In genomic region chr14:55357258-55357657, GRCm38 (mm10) we compare ENCODE assay signal across 22 mouse cellular contexts.
"Had no signal": no experiment of that assay in that cellular context is flagged by ENCODE, and none has a peak within 500 bp of the region (broad histone marks: within the 10 kb centered on the region; RNA-seq: fewer than 3 reads in every experiment).

No protein-coding gene starts in this region.

- H3K9me3 ChIP-seq: limb, embryonic 12.5 days; limb, embryonic 15.5 days; lung, embryonic 15.5 days; neural tube, embryonic 12.5 days; neural tube, embryonic 15.5 days had no signal

- H3K27me3 ChIP-seq: limb, embryonic 12.5 days; limb, embryonic 15.5 days; lung, embryonic 15.5 days; neural tube, embryonic 12.5 days; neural tube, embryonic 15.5 days had no signal

- H3K36me3 ChIP-seq: limb, embryonic 12.5 days; limb, embryonic 15.5 days; lung, embryonic 15.5 days; neural tube, embryonic 12.5 days; neural tube, embryonic 15.5 days had no signal

- H3K4me2 ChIP-seq: limb, embryonic 12.5 days; limb, embryonic 15.5 days; liver, embryonic 11.5 days; lung, embryonic 15.5 days; midbrain, embryonic 11.5 days; neural tube, embryonic 12.5 days; neural tube, embryonic 15.5 days had no signal

- ATAC-seq: intestine, postnatal 0 days; liver, postnatal 0 days had no signal

- H3K27ac ChIP-seq: limb, embryonic 12.5 days; limb, embryonic 15.5 days; liver, embryonic 14.5 days; lung, embryonic 15.5 days; neural tube, embryonic 12.5 days; neural tube, embryonic 15.5 days; stomach, postnatal 0 days had no signal

- H3K4me1 ChIP-seq: limb, embryonic 12.5 days; limb, embryonic 15.5 days; lung, embryonic 15.5 days; neural tube, embryonic 12.5 days had no signal

- H3K4me3 ChIP-seq: limb, embryonic 12.5 days; limb, embryonic 15.5 days; lung, embryonic 15.5 days; neural tube, embryonic 12.5 days; neural tube, embryonic 15.5 days had no signal

- H3K9ac ChIP-seq: limb, embryonic 12.5 days; limb, embryonic 15.5 days; liver, embryonic 14.5 days; liver, postnatal 0 days; lung, embryonic 15.5 days; neural tube, embryonic 12.5 days; neural tube, embryonic 15.5 days had no signal

- DNase-seq: kidney, adult 2 months; kidney, postnatal 14 days; kidney, postnatal 4 days; left cerebral cortex, postnatal 4 days; liver, postnatal 0 days; midbrain, embryonic 14.5 days; right cerebral cortex, adult 18-20 months; right cerebral cortex, postnatal 14 days; right cerebral cortex, postnatal 4 days; thymus, adult 2 months; thymus, postnatal 14 days; thymus, postnatal 4 days had no signal
